Mouse (Mus musculus) forebrain, embryonic 14.5 days (tissue): ENCODE results near the gene Ssbp3. TPM values are rescaled to one million over a fixed set of nuclear protein-coding genes. Genes with fewer than 3 reads are reported as not detected.

Experiments used
- ATAC-seq: fragments of 200-750 bp; cut with Nextera tagmentation; 2 replicates; pipeline ENCODE4 v1.8.0; 2017; ENCODE audit warnings: mild to moderate bottlenecking, moderate library complexity
- DNase-seq: peaks from one replicate; pipeline ENCODE4 v3.0.0-alpha.2; 2015; ENCODE audit warnings: low spot score
- H3K27ac ChIP-seq: fragments of 300-500 bp; sonication (generic); 2 replicates; pipeline ENCODE4 v1.5.1; 2014; ENCODE audit warnings: low read depth, mild to moderate bottlenecking, control low read depth, low read length, moderate library complexity
- H3K27me3 ChIP-seq: fragments of 300-500 bp; sonication (generic); replicated peaks from 2 replicates; pipeline ENCODE4 v1.6.1; 2014; ENCODE audit warnings: low read length, control low read depth, mixed read lengths; ENCODE audit not compliant: control insufficient read depth, insufficient read depth
- H3K36me3 ChIP-seq: fragments of 300-500 bp; sonication (generic); 2 replicates; pipeline ENCODE4 v1.6.1; 2014; ENCODE audit warnings: low read length, control low read depth; ENCODE audit not compliant: control insufficient read depth, insufficient read depth
- H3K4me1 ChIP-seq: fragments of 300-500 bp; sonication (generic); 2 replicates; pipeline ENCODE4 v1.6.1; 2014; ENCODE audit warnings: antibody characterized with exemption, low read length, control low read depth; ENCODE audit not compliant: control insufficient read depth, insufficient read depth
- H3K4me2 ChIP-seq: fragments of 300-500 bp; sonication (generic); 2 replicates; pipeline ENCODE4 v1.6.1; 2014; ENCODE audit warnings: mild to moderate bottlenecking, control low read depth, low read length
- H3K4me3 ChIP-seq: fragments of 300-500 bp; sonication (generic); 2 replicates; pipeline ENCODE4 v1.5.1; 2014; ENCODE audit warnings: low read depth, low read length, control low read depth
- H3K9ac ChIP-seq: fragments of 300-500 bp; sonication (generic); 2 replicates; pipeline ENCODE4 v1.6.1; 2014; ENCODE audit warnings: mild to moderate bottlenecking, low read length, control low read depth, moderate library complexity
- H3K9me3 ChIP-seq: fragments of 300-500 bp; sonication (generic); replicated peaks from 2 replicates; pipeline ENCODE4 v1.6.1; 2016; ENCODE audit warnings: low read length, control low read depth, mixed read lengths; ENCODE audit not compliant: control insufficient read depth
- WGBS: fragments of 180-500 bp; shearing (Covaris S2); extraction: QIAGEN DNeasy Blood & Tissue Kit; methylation state at CpG from one replicate; pipeline ENCODE4 v1.1.7; 2014; 5-methylcytosine and 5-hydroxymethylcytosine counted together
- polyA plus RNA-seq: library from polyadenylated mRNA; unstranded; fragments of >200 nt; fragmentation: Nextera tagmentation; extraction: Ambion mirVana; gene quantifications from 2 replicates; pipeline ENCODE4 v1.2.1, GENCODE M21; 2014

Gene Ssbp3
- polyA plus RNA-seq, 1 experiment from 2014 or later = 118 TPM

GRCm38 (mm10) chr4:107058346-107058745 is 147.8 kb downstream of the Ssbp3 start:
- H3K27ac ChIP-seq = no peak overlapping the region
- no peaks in the 10 kb centered on the region for H3K9me3 ChIP-seq
- H3K9ac ChIP-seq = no peak overlapping the region
- no peak overlapping the region for H3K4me3 ChIP-seq
- peaks cover 75% of the 10 kb centered on the region for H3K36me3 ChIP-seq
- 89% methylated on average over 5 of the region's 5 CpGs for WGBS
- ATAC-seq (no peak), DNase-seq (no peak)
- no peak overlapping the region for H3K4me2 ChIP-seq
- no peaks in the 10 kb centered on the region for H3K4me1 ChIP-seq
- H3K27me3 ChIP-seq = no peaks in the 10 kb centered on the region

DNA sequence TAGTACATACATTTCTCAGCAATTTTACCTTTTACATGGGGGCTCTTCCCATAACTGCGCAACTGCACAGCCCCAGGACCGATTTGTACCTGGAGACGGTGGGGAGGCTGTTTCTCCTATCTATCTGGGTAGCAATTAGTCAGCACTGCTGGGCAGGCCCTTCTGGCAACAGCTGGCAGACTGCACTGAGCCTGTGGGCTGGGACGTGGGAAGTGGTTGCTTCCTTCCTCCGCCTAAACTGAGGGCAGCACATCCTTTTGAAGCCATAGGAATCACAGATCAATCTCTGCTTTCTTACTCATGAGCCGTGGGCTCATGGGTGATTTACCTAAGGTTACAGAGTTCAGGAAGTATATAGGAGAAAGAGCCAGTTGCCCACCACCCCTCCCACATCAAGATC is 148.3 kb downstream of the Ssbp3 start:
- Histone ChIP-seq H3K9ac (no peak overlapping the region), H3K4me3 (no peak overlapping the region), H3K36me3 (peaks cover 79% of the 10 kb centered on the region), H3K4me1 (no peaks in the 10 kb centered on the region), H3K27ac (no peak overlapping the region), H3K4me2 (no peak overlapping the region), H3K9me3 (no peaks in the 10 kb centered on the region), H3K27me3 (no peaks in the 10 kb centered on the region)
- DNase-seq (no peak), ATAC-seq (no peak)
- WGBS = 88% methylated on average over 6 of the region's 6 CpGs

DNA sequence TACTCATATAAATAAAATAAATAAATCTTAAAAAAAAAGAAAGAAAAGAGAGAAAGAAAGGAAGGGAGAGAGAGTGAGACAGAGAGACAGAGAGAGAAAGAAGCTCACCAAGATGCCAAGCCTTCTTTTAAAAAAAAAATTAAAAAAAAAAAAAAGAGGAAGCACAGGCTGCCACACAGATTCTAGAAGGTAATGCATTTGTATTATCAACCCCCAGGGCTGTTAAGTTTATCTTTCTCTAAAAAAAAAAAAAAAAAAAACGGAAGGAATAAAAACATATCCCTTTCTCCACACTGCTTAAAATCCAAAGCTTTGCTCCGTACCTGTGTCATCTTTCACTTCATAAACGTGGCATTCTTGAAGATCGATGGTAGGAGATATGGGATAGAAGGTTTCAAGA is 151.1 kb downstream of the Ssbp3 start:
- Histone ChIP-seq H3K4me1 (peaks cover 7% of the 10 kb centered on the region), H3K36me3 (peaks cover 76% of the 10 kb centered on the region)
- no peak for ATAC-seq

DNA sequence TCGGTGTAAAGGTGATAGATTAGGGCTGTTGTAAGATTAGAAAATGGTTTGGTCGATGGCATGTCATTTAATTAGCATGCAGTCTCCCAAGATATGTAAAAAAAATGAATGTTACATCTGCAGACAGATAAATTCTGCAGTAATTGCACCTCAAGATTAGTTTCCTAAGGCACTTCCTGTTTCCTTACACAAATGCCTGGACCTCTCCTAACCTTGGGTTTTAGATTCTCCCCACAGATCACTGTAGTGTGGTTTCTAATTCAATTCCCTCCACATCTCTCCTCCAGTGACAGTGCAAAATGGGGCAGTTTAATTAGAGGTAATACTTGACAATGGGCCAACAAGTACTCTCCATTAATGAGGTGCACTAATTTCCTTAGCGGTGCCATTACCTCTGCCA is 152.7 kb downstream of the Ssbp3 start:
- peaks cover 60% of the 10 kb centered on the region for H3K36me3 ChIP-seq
- H3K27me3 ChIP-seq = no peaks in the 10 kb centered on the region
- no peak overlapping the region for H3K27ac ChIP-seq
- 68% methylated on average over 3 of the region's 3 CpGs for WGBS
- H3K9ac ChIP-seq = no peak overlapping the region
- no peaks in the 10 kb centered on the region for H3K9me3 ChIP-seq
- H3K4me2 ChIP-seq = no peak overlapping the region
- H3K4me3 ChIP-seq = no peak overlapping the region
- no peak for ATAC-seq
- H3K4me1 ChIP-seq = peaks cover 12% of the 10 kb centered on the region
- peak; percentile 32 for DNase-seq

More for the DNA sequence above, 151.1 kb downstream of the Ssbp3 start:
- Histone ChIP-seq H3K4me2 (no peak overlapping the region), H3K27me3 (no peaks in the 10 kb centered on the region), H3K27ac (no peak overlapping the region), H3K9me3 (no peaks in the 10 kb centered on the region), H3K4me3 (no peak overlapping the region), H3K9ac (no peak overlapping the region)
- no peak for DNase-seq
- WGBS = 91% methylated on average over 4 of the region's 4 CpGs

DNA sequence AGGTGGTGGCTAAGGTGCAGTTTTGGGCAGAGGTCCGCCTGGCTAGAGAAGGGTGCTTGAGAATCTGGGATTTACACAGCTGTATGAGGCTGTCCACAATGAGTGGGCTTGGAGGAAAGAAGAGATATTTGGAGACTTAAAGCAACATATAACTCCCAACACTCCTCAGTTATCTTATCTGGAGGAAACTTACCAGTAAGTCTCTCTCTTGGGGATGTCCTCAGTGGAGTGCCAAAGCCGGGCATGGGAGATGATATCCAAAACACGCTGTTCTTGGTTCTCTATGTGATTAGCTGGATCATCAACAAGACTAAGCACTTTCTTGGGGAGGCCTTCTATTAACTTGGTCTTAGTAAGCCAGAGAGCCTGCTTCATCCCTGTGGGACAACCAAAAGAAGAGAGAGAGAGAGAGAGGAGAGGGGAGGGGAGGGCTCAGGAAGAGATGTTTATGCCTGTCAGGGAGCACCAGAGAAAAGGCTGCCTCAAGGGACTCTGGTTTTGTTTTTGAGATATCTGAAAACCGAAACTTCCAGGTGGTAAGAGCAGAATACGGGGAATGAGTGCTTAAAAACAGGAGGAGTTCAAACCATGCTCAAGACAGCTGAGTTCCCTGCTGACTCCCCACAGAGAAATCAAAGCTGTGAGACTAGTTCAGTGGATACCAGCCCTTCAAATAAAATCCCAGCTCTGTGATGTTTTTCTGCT is 154.0 kb downstream of the Ssbp3 start:
- no peak overlapping the region for H3K27ac ChIP-seq
- WGBS = 94% methylated on average over 5 of the region's 5 CpGs
- ATAC-seq (no peak), DNase-seq (no peak)
- H3K4me2 ChIP-seq = no peak overlapping the region
- no peaks in the 10 kb centered on the region for H3K27me3 ChIP-seq
- H3K4me3 ChIP-seq = no peak overlapping the region
- peaks cover 47% of the 10 kb centered on the region for H3K36me3 ChIP-seq
- H3K9ac ChIP-seq = no peak overlapping the region
- H3K9me3 ChIP-seq = no peaks in the 10 kb centered on the region
- peaks cover 12% of the 10 kb centered on the region for H3K4me1 ChIP-seq

GRCm38 (mm10) chr4:107066252-107067124 is 156.0 kb downstream of the Ssbp3 start, which contains the start of the genes Mrpl37 and Cyb5rl:
TSS of gene Mrpl37 (minus strand) at chr4:107066868.
TSS of gene Cyb5rl (plus strand) at chr4:107066988.
- Histone ChIP-seq H3K27ac (no peak within 1 kb of the TSS), H3K9me3 (no peaks in the 10 kb centered on the region), H3K36me3 (peaks cover 30% of the 10 kb centered on the region), H3K9ac (peak within 1 kb of the TSS; percentile 84), H3K27me3 (no peaks in the 10 kb centered on the region), H3K4me1 (peaks cover 12% of the 10 kb centered on the region), H3K4me2 (peak within 1 kb of the TSS; percentile 99), H3K4me3 (peak within 1 kb of the TSS; percentile 87)
- WGBS = under 1% methylated on average over 60 of the region's 60 CpGs
- ATAC-seq (peak; percentile 100), DNase-seq (peak; percentile 98)

DNA sequence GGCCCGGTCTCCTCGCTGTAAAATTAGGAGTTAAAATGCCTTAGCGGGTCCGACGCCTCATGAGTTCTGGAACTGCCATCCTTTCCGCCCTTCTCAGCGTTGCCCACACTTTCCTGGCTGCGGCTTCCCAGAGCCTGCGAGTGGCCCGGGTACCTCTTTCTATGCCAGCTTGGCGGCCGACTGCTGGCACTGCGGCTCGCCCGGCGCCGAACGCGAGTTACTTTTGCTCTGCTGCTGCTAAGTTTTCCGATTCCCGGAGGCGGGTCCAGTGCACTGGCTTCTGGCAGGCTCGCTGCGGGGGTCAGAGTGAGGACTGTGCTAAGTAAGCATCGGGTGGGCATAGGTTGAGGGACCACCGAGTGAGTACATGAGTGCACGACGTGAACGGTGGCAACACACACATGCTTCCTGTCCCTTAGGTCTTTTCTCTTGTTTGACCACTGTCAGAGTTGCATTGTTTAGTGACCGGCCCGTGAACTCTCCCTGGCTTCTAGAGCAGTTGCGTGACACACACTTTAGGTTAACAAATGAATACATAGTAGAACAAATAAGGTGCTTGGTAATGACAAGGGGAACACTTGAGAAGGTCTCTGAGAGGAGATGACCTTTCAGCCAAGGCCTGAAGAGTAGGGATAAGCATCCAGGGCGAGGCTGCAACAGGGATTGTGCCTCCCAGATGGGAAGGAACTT is 156.8 kb downstream of the Ssbp3 start:
- Histone ChIP-seq H3K27ac (no peak overlapping the region), H3K9me3 (no peaks in the 10 kb centered on the region), H3K27me3 (no peaks in the 10 kb centered on the region), H3K36me3 (peaks cover 22% of the 10 kb centered on the region), H3K4me3 (peak overlapping the region; percentile 87), H3K4me1 (peaks cover 12% of the 10 kb centered on the region), H3K4me2 (peak overlapping the region; percentile 99), H3K9ac (peak overlapping the region; percentile 84)
- DNase-seq (no peak), ATAC-seq (peak; percentile 43)
- WGBS = 3% methylated on average over 33 of the region's 33 CpGs

GRCm38 (mm10) chr4:107072343-107072742 is 161.8 kb downstream of the Ssbp3 start:
- no peak overlapping the region for H3K4me2 ChIP-seq
- H3K9me3 ChIP-seq = no peaks in the 10 kb centered on the region
- no peak overlapping the region for H3K27ac ChIP-seq
- no peak overlapping the region for H3K9ac ChIP-seq
- H3K4me1 ChIP-seq = peaks cover 3% of the 10 kb centered on the region; the same call in 1 of the 2 replicates
- no peak for DNase-seq
- no peaks in the 10 kb centered on the region for H3K36me3 ChIP-seq
- H3K4me3 ChIP-seq = no peak overlapping the region
- 81% methylated on average over 9 of the region's 9 CpGs for WGBS
- no peaks in the 10 kb centered on the region for H3K27me3 ChIP-seq
- no peak for ATAC-seq
